Mouse (Mus musculus): ENCODE results near the gene Esr2. TPM values are rescaled to one million over a fixed set of nuclear protein-coding genes. Genes with fewer than 3 reads are reported as not detected.

Esr2 gene
- total and polyA plus RNA-seq, 3 experiments: 0.03 TPM; not detected in 2

- no peak overlapping the region for H3K9ac ChIP-seq (ENCODE audit: control insufficient read depth, low read depth, low read length, poor library complexity, severe bottlenecking)
- no peaks in the 10 kb centered on the region for H3K36me3 ChIP-seq (ENCODE audit: control insufficient read depth in 1 of 2, insufficient read depth in 2 of 2, low read length in 2 of 2)
- H3K4me3 ChIP-seq (ENCODE audit: control insufficient read depth in 1 of 2, insufficient read depth in 1 of 2, low read depth in 2 of 2, low read length in 2 of 2): no peak overlapping the region
- no peaks in the 10 kb centered on the region for H3K79me2 ChIP-seq (ENCODE audit: control insufficient read depth, insufficient read depth, low read length, poor library complexity)
- DNase-seq (ENCODE audit: low read depth, low spot score): no peak
- H3K27ac ChIP-seq (ENCODE audit: control insufficient read depth, low read depth, low read length): no peak overlapping the region
- no peaks in the 10 kb centered on the region for H3K9me3 ChIP-seq (replicated peaks; ENCODE audit: insufficient read depth, low read length)
- no peaks in the 10 kb centered on the region for H3K4me1 ChIP-seq (ENCODE audit: control insufficient read depth in 1 of 2, insufficient read depth in 2 of 2, low read length in 2 of 2)
- H3K27me3 ChIP-seq (ENCODE audit: control insufficient read depth in 1 of 2, insufficient read depth in 2 of 2, low read length in 2 of 2): peaks cover 2 to 4% of the 10 kb centered on the region in 2 experiments; a peak in 3 of 4 replicates
- no peak for TF ChIP-seq USF2 (IDR thresholded peaks at IDR 0.05; ENCODE audit: borderline replicate concordance in 1 of 2, insufficient read depth in 1 of 2, low read depth in 1 of 2, low read length in 2 of 2)
- no peak for TF ChIP-seq POLR2AphosphoS5 (IDR thresholded peaks at IDR 0.05; ENCODE audit: borderline replicate concordance, low read depth, low read length)
- no peak for TF ChIP-seq NELFE (IDR thresholded peaks at IDR 0.05; ENCODE audit: low read depth, low read length)
- no peak for TF ChIP-seq ZKSCAN1 (IDR thresholded peaks at IDR 0.05; ENCODE audit: low read depth, low read length)
- TF ChIP-seq MYB (IDR thresholded peaks at IDR 0.05; ENCODE audit: low read depth, low read length): no peak
- TF ChIP-seq MYC (IDR thresholded peaks at IDR 0.05; ENCODE audit: low read depth, low read length): no peak
- no peak for TF ChIP-seq RAD21 (IDR thresholded peaks at IDR 0.05; ENCODE audit: low read depth, low read length)
- TF ChIP-seq JUND (IDR thresholded peaks at IDR 0.05; ENCODE audit: low read depth, low read length): no peak
- TF ChIP-seq ELF1 (IDR thresholded peaks at IDR 0.05; ENCODE audit: low read depth, low read length): no peak
- TF ChIP-seq TCF12 (IDR thresholded peaks at IDR 0.05; ENCODE audit: low read depth, low read length): no peak
- no peak for TF ChIP-seq POLR2AphosphoS2 (IDR thresholded peaks at IDR 0.05; ENCODE audit: low read length)
- TF ChIP-seq MAX (IDR thresholded peaks at IDR 0.05; ENCODE audit: low read length): no peak
- no peak for TF ChIP-seq RCOR1 (IDR thresholded peaks at IDR 0.05; ENCODE audit: low read depth, low read length)
- TF ChIP-seq HCFC1 (IDR thresholded peaks at IDR 0.05; ENCODE audit: low read depth, low read length): no peak
- no peak for TF ChIP-seq MEF2A (IDR thresholded peaks at IDR 0.05; ENCODE audit: extremely low read depth, insufficient replicate concordance, low read depth, low read length, poor library complexity, severe bottlenecking)
- TF ChIP-seq ETS1 (IDR thresholded peaks at IDR 0.05; ENCODE audit: low read depth, low read length): no peak
- no peak for TF ChIP-seq POLR2A (IDR thresholded peaks at IDR 0.05; ENCODE audit: control insufficient read depth in 1 of 2, insufficient read depth in 1 of 2, low read depth in 1 of 2, low read length in 2 of 2, poor library complexity in 1 of 2)
- TF ChIP-seq KAT2A (conservative IDR thresholded peaks at IDR 0.05; ENCODE audit: low read depth, low read length): no peak
- no peak for TF ChIP-seq GATA1 (IDR thresholded peaks at IDR 0.05; ENCODE audit: low read depth, low read length)
- no peak for TF ChIP-seq ZC3H11A (IDR thresholded peaks at IDR 0.05; ENCODE audit: low read depth, low read length)
Observed at GRCm38 (mm10) chr12:76092789-76093466, 84.1 kb downstream of the Esr2 start.

- TF ChIP-seq JUND (IDR thresholded peaks at IDR 0.05; ENCODE audit: low read depth, low read length) (no peak), ZNF384 (IDR thresholded peaks at IDR 0.05; ENCODE audit: low read depth, low read length) (no peak), ELF1 (IDR thresholded peaks at IDR 0.05; ENCODE audit: low read depth, low read length) (no peak)
- no peak overlapping the region for H3K9ac ChIP-seq (ENCODE audit: control insufficient read depth, low read depth, low read length, poor library complexity, severe bottlenecking)
- H3K4me3 ChIP-seq (ENCODE audit: control insufficient read depth in 1 of 2, insufficient read depth in 1 of 2, low read depth in 2 of 2, low read length in 2 of 2): no peak overlapping the region
Observed at GRCm38 (mm10) chr12:76087025-76087424, 90.0 kb downstream of the Esr2 start.

More at GRCm38 (mm10) chr12:76087025-76087424, 90.0 kb downstream of the Esr2 start:
- Histone ChIP-seq H3K9me3 (replicated peaks; ENCODE audit: insufficient read depth, low read length) (no peaks in the 10 kb centered on the region), H3K4me1 (ENCODE audit: control insufficient read depth in 1 of 2, insufficient read depth in 2 of 2, low read length in 2 of 2) (no peaks in the 10 kb centered on the region), H3K27me3 (ENCODE audit: control insufficient read depth in 1 of 2, insufficient read depth in 2 of 2, low read length in 2 of 2) (peaks cover 2% of the 10 kb centered on the region in 2 experiments; a peak in 3 of 4 replicates), H3K27ac (ENCODE audit: control insufficient read depth, low read depth, low read length) (no peak overlapping the region), H3K79me2 (ENCODE audit: control insufficient read depth, insufficient read depth, low read length, poor library complexity) (no peaks in the 10 kb centered on the region), H3K36me3 (ENCODE audit: control insufficient read depth in 1 of 2, insufficient read depth in 2 of 2, low read length in 2 of 2) (no peaks in the 10 kb centered on the region)
- DNase-seq (ENCODE audit: low read depth, low spot score): no peak

Measured in MEL (cell line).